Mouse (Mus musculus) thymus, adult 2 months (tissue): ENCODE results near the gene Cers5.

ENCODE experiments used
- CTCF ChIP-seq: fragments of 200-500 bp; IDR thresholded peaks from 2 replicates; pipeline ENCODE4 v1.5.1; 2012; ENCODE audit warnings: mild to moderate bottlenecking, control low read depth, low read length, moderate library complexity, borderline replicate concordance; ENCODE audit not compliant: control insufficient read depth, poor library complexity, insufficient read depth; ENCODE audit errors: extremely low read depth
- POLR2A ChIP-seq: fragments of 200-500 bp; IDR thresholded peaks from 2 replicates; pipeline ENCODE4 v1.6.1; 2012; ENCODE audit warnings: mild to moderate bottlenecking, low read length, control low read depth, moderate library complexity; ENCODE audit not compliant: control insufficient read depth, poor library complexity, insufficient read depth; ENCODE audit errors: extremely low read depth

DNA sequence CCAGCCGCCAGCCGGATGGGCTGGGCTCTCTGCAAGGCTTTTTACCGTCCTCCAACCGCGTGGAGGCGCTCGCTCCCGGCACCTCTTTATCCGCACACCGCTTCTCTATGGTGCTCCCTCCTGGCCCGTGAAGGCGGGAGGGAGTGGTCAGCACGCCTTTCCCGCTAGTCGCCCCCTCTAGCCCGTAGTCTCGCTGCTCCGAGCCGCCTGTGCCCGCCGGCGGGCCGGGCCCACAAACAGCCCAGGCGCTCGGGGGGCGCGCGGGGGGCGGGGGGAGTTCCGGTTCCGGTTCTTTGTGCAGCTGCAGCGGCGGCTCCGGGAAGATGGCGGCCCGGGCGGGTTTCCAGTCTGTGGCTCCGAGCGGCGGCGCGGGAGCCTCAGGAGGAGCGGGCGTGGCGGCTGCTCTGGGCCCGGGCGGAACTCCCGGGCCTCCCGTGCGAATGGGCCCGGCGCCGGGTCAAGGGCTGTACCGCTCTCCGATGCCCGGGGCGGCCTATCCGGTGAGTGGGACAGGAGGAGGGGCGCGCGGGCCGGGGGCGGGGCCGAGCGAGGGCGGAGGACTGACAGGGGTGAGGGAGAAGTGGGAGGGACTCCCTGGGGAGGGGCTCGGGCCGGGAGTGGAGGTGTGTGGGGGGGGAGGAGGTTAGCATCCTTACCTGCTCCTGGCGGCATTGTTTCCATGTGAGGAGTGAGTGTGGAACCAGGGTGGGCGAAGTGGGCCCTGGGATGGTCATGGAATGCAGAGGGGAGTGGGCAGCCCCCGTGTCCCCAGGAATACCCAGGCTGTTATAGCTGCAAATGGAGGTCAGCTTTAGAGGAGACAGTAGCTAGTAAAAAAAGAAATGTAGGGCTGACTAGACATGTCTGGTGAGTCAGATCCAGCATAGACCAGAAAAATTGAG lies 70.4 kb downstream of the Cers5 start, which contains the start of gene Smarcd1:
- TF ChIP-seq CTCF (peak; percentile 91), POLR2A (0 out of 2 replicates have a peak, but pooled peaks have one; percentile 68)
